18 mouse cellular contexts compared by ENCODE assay signal in genomic region chr4:40759876-40760275, GRCm38 (mm10).
"Had no signal": no experiment of that assay in that cellular context is flagged by ENCODE, and none has a peak within 500 bp of the region (broad histone marks: within the 10 kb centered on the region; RNA-seq: fewer than 3 reads in every experiment).

No protein-coding gene starts in this region.

- H3K4me2 ChIP-seq: liver, embryonic 13.5 days; midbrain, embryonic 13.5 days; neural tube, embryonic 13.5 days had no signal

- DNase-seq: kidney, adult 2 months; kidney, postnatal 25 days; layer of hippocampus, postnatal 36 days; liver, embryonic 13.5 days; lung, adult 2 months; retina, postnatal 1 day; right cerebral cortex, postnatal 25 days; spleen, adult 18-20 months had no signal

- H3K27ac ChIP-seq: kidney, postnatal 0 days; left cerebral cortex, adult 2 months; liver, embryonic 13.5 days; macrophage; midbrain, embryonic 10.5 days; midbrain, embryonic 13.5 days; neural tube, embryonic 13.5 days had no signal

- H3K9me3 ChIP-seq: liver, embryonic 13.5 days; megakaryocyte, embryonic 14.5 days; midbrain, embryonic 10.5 days; midbrain, embryonic 13.5 days; neural tube, embryonic 13.5 days had no signal

- ATAC-seq: intestine, embryonic 16.5 days; midbrain, embryonic 13.5 days; midbrain, embryonic 16.5 days had no signal

- H3K9ac ChIP-seq: liver, embryonic 13.5 days; midbrain, embryonic 13.5 days; neural tube, embryonic 13.5 days had no signal

- H3K4me3 ChIP-seq: left cerebral cortex, adult 2 months; liver, embryonic 13.5 days; megakaryocyte, embryonic 14.5 days; midbrain, embryonic 10.5 days; midbrain, embryonic 13.5 days; myocyte; neural tube, embryonic 13.5 days had no signal

- H3K27me3 ChIP-seq: megakaryocyte, embryonic 14.5 days had no signal
